Mouse (Mus musculus) lung, embryonic 14.5 days (tissue): ENCODE measurements at regions not wholly inside any gene's neighbourhood (a gene's known extent, or its start where the extent isn't known, plus 50 kb on each side); places are given as distances from the start of the nearest gene placed in this dataset.

ENCODE experiments used
- ATAC-seq: fragments of 200-750 bp; cut with Nextera tagmentation; 2 replicates; pipeline ENCODE4 v1.8.0; 2017; ENCODE audit warnings: mild to moderate bottlenecking, moderate TSS enrichment, moderate library complexity; ENCODE audit not compliant: insufficient read depth
- DNase-seq: peaks from one replicate; pipeline ENCODE4 v3.0.0-alpha.2; 2015
- H3K27ac ChIP-seq: fragments of 300-500 bp; sonication (generic); 2 replicates; pipeline ENCODE4 v1.5.1; 2014; ENCODE audit warnings: low read depth, mild to moderate bottlenecking, moderate library complexity
- H3K27me3 ChIP-seq: fragments of 300-500 bp; sonication (generic); 2 replicates; pipeline ENCODE4 v1.6.1; 2014; ENCODE audit warnings: low read length, control low read depth; ENCODE audit not compliant: insufficient read depth
- H3K36me3 ChIP-seq: fragments of 300-500 bp; sonication (generic); 2 replicates; pipeline ENCODE4 v1.6.1; 2014; ENCODE audit warnings: control low read depth; ENCODE audit not compliant: insufficient read depth
- H3K4me1 ChIP-seq: fragments of 300-500 bp; sonication (generic); 2 replicates; pipeline ENCODE4 v1.6.1; 2014; ENCODE audit warnings: antibody characterized with exemption, control low read depth; ENCODE audit not compliant: insufficient read depth
- H3K4me2 ChIP-seq: fragments of 300-500 bp; sonication (generic); 2 replicates; pipeline ENCODE4 v1.6.1; 2014; ENCODE audit warnings: mild to moderate bottlenecking
- H3K4me3 ChIP-seq: fragments of 300-500 bp; sonication (generic); 2 replicates; pipeline ENCODE4 v1.5.1; 2014; ENCODE audit warnings: low read depth, low read length
- H3K9ac ChIP-seq: fragments of 300-500 bp; sonication (generic); 2 replicates; pipeline ENCODE4 v1.6.1; 2014
- H3K9me3 ChIP-seq: fragments of 300-500 bp; sonication (generic); 2 replicates; pipeline ENCODE4 v1.6.1; 2016; ENCODE audit warnings: low read depth, low read length, control low read depth
- CTCF ChIP-seq: IDR thresholded peaks from 2 replicates; pipeline ENCODE4 v1.5.1; 2016; ENCODE audit warnings: antibody characterized with exemption, low read depth
- WGBS: fragments of 180-500 bp; shearing (Covaris S2); extraction: QIAGEN DNeasy Blood & Tissue Kit; methylation state at CpG from one replicate; pipeline ENCODE4 v1.1.7; 2014; 5-methylcytosine and 5-hydroxymethylcytosine counted together

- Histone ChIP-seq H3K27me3 (no peaks in the 10 kb centered on the region), H3K9ac (no peak overlapping the region), H3K4me1 (no peaks in the 10 kb centered on the region; the same call in 1 of the 2 replicates), H3K4me3 (no peak overlapping the region), H3K4me2 (no peak overlapping the region), H3K27ac (no peak overlapping the region), H3K36me3 (no peaks in the 10 kb centered on the region), H3K9me3 (no peaks in the 10 kb centered on the region)
- ATAC-seq (no peak), DNase-seq (peak; percentile 66)
- no peak for TF ChIP-seq CTCF
- WGBS = 22% methylated on average over 12 of the region's 12 CpGs
Observed at GRCm38 (mm10) chr5:119055430-119055829, 495.0 kb downstream of the Med13l start.

- H3K4me3 ChIP-seq = no peak overlapping the region
- no peaks in the 10 kb centered on the region for H3K9me3 ChIP-seq
- 89% methylated on average over 4 of the region's 4 CpGs for WGBS
- ATAC-seq (no peak), DNase-seq (no peak)
- TF ChIP-seq CTCF = no peak
- no peaks in the 10 kb centered on the region for H3K4me1 ChIP-seq
- H3K36me3 ChIP-seq = no peaks in the 10 kb centered on the region
- no peak overlapping the region for H3K9ac ChIP-seq
- H3K27me3 ChIP-seq = no peaks in the 10 kb centered on the region
- peak overlapping the region; percentile 20; the same call in 1 of the 2 replicates for H3K27ac ChIP-seq
- no peak overlapping the region for H3K4me2 ChIP-seq
Observed at GRCm38 (mm10) chr5:119057813-119058212, 497.3 kb downstream of the Med13l start.

DNA sequence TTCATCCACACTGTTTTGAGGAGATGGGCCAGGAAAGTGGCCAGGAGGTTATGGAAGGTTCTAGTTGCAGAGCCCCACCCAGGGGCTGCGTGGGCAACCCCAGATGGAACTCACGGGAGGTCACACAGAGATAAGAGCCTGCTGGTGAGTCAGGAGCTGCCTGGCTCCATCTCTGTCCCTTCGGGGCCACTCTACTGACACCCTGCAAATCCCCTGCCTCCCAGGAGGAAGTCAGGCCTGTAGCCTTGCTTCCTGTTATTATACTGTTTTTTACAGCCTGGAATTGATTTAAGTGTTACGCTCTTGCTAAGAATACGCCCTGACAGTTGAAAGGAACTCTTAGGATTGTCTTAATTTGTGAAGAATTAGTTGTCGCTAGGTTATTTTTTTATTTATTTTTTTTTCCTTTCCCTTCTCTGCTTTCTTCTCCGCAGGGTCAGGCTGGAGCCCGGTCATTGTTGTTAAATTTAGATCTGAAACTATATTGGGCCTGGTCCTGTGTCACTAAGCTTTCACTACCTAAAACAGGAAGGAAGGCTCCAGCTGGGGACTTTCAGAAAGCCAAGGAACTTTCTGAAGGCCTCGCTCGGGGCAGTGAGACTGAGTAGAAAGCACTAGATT, 497.9 kb downstream of the Med13l start:
- DNase-seq (peak; percentile 55), ATAC-seq (no peak)
- 42% methylated on average over 10 of the region's 10 CpGs for WGBS
- Histone ChIP-seq H3K36me3 (no peaks in the 10 kb centered on the region), H3K9ac (no peak overlapping the region; the same call in 1 of the 2 replicates), H3K27ac (peak overlapping the region; percentile 58; the same call in 1 of the 2 replicates), H3K4me1 (no peaks in the 10 kb centered on the region), H3K9me3 (no peaks in the 10 kb centered on the region), H3K4me2 (no peak overlapping the region), H3K4me3 (no peak overlapping the region), H3K27me3 (no peaks in the 10 kb centered on the region)
- TF ChIP-seq CTCF = no peak

DNA sequence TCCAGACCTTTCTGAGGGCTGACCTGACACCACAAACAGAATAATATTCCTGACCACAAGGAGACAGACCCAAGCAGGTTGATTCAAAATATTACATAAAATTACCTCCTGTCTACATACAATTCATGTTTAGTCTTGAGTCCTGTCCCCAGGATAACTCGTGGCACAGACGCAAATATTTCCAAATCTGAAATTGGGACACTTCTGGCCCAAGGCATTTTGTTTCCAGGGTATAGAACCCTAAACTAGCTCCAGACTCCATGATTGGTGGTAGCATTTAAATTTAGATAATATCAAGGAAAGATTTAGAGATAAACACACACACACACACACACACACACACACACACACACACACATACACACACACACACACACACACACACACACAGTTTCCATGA, 498.7 kb downstream of the Med13l start:
- TF ChIP-seq CTCF = no peak
- ATAC-seq = no peak
- Histone ChIP-seq H3K4me3 (no peak overlapping the region), H3K9ac (no peak overlapping the region), H3K27ac (peak overlapping the region; percentile 58; the same call in 1 of the 2 replicates), H3K36me3 (no peaks in the 10 kb centered on the region), H3K9me3 (no peaks in the 10 kb centered on the region), H3K27me3 (no peaks in the 10 kb centered on the region), H3K4me2 (no peak overlapping the region), H3K4me1 (no peaks in the 10 kb centered on the region)
- 83% methylated on average over 2 of the region's 2 CpGs for WGBS
- DNase-seq = no peak

- H3K27ac ChIP-seq = no peak overlapping the region
- H3K4me1 ChIP-seq = no peaks in the 10 kb centered on the region
- no peak overlapping the region for H3K4me2 ChIP-seq
- ATAC-seq = no peak
- no peaks in the 10 kb centered on the region for H3K27me3 ChIP-seq
- no peak for DNase-seq
- H3K9me3 ChIP-seq = no peaks in the 10 kb centered on the region
- H3K4me3 ChIP-seq = no peak overlapping the region
- no peak for TF ChIP-seq CTCF
- no peak overlapping the region for H3K9ac ChIP-seq
- no peaks in the 10 kb centered on the region for H3K36me3 ChIP-seq
- 74% methylated on average over 4 of the region's 4 CpGs for WGBS
Observed at GRCm38 (mm10) chr5:119060886-119061285, 500.4 kb downstream of the Med13l start.

DNA sequence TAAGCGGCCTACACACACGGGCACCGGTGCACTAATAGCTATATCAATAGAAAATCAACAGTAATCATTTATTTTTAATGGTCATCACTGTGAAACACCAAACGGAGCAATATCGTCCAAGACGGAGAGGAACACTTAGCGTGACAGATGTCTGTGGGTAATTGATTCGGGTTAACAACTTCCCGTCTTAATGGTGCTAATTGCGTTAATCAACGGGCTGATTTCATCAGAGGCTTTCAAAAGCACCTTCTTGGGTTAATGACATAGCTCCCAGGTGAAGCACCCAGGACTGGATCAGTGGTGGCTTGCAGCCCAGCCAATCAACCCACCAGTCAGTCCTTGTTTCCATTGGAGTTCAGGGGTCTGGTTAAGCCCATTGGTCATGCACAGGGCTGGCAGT, 502.0 kb downstream of the Med13l start:
- no peaks in the 10 kb centered on the region for H3K27me3 ChIP-seq
- no peaks in the 10 kb centered on the region for H3K9me3 ChIP-seq
- no peak overlapping the region for H3K4me2 ChIP-seq
- no peak overlapping the region for H3K27ac ChIP-seq
- no peak overlapping the region for H3K4me3 ChIP-seq
- no peak for TF ChIP-seq CTCF
- H3K9ac ChIP-seq = no peak overlapping the region
- 91% methylated on average over 11 of the region's 11 CpGs for WGBS
- H3K4me1 ChIP-seq = no peaks in the 10 kb centered on the region
- DNase-seq (no peak), ATAC-seq (no peak)
- H3K36me3 ChIP-seq = no peaks in the 10 kb centered on the region

DNA sequence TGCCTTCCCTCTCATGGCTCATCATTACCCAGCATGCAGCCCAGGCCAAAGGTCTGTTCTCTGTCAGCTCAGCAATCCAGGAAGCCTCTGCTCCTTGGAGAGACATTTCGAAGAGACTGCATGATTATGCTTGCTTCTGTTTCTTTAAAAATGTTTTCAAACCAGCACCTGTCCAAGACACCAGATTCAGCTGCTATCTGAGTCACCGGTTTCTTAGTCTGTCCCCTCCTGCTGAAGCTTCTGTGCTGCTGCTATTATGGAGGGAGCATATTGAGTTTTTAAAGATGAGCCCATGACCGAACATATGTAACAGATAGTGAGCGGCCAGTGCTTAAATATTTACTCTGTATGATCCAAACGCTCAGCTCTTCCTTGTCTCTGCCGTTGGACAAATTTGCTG, 506.2 kb downstream of the Med13l start:
- ATAC-seq (no peak), DNase-seq (no peak)
- H3K36me3 ChIP-seq = no peaks in the 10 kb centered on the region
- H3K9me3 ChIP-seq = no peaks in the 10 kb centered on the region
- 53% methylated on average over 6 of the region's 6 CpGs for WGBS
- no peak overlapping the region for H3K4me3 ChIP-seq
- H3K4me1 ChIP-seq = no peaks in the 10 kb centered on the region
- H3K4me2 ChIP-seq = no peak overlapping the region
- TF ChIP-seq CTCF = no peak
- no peak overlapping the region for H3K9ac ChIP-seq
- no peak overlapping the region for H3K27ac ChIP-seq
- H3K27me3 ChIP-seq = no peaks in the 10 kb centered on the region
